Mouse (Mus musculus): ENCODE results near the gene Hnf1a. TPM values are rescaled to one million over a fixed set of nuclear protein-coding genes. Genes with fewer than 3 reads are reported as not detected.
"Not testable (repeated sequence)": the region's sequence is repeated elsewhere in the genome, so short reads cannot be mapped to it uniquely, and the experiment has no call there.

Hnf1a gene
- polyA plus RNA-seq, 1 experiment from 2014 or later = not detected

DNA sequence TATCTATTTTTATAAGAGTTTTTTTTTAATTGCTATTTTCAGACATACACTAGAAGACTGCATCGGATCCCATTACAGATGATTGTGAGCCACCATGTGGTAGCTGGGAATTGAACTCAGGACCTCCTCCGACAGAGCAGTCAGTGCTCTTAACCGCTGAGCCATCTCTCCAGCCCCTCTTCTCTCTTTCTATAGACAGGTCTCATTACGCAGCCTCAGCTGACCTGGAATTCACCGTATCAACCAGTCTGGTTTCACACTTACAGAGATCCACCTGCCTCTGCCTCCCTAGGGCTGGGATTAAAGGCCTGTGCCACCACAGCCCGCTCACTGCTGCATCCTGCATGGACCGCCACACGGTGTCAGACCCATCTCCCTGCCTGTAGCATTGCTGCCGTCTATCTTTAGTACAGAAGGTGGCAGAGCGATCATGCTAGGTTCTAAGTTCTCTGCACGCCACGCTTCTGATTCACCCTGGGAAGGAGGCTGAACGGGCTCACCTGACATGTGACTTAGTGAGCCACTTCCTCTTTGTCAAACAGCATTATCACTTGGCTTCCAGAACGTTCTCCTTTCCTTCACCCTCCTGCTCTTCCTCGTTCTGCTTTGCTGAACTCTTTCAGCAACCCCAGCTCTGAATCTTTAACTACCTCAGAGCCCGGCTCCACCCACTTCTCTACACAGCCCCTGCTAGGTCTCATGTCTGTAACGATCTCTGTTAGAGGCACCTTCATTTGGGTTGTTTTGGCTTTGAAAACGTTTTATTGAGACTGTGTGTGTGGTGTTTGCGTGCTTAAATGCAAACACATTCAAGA lies 49.1 kb downstream of the Hnf1a start:
- Histone ChIP-seq H3K9ac (ENCODE audit: low read depth, low read length) (no peak overlapping the region), H3K27ac (ENCODE audit: low read depth, low read length) (no peak overlapping the region), H3K9me3 (ENCODE audit: control insufficient read depth, low read length) (no peaks in the 10 kb centered on the region), H3K4me1 (ENCODE audit: control insufficient read depth, insufficient read depth, low read depth, low read length) (peaks cover 4% of the 10 kb centered on the region; the same call in 1 of the 2 replicates), H3K36me3 (ENCODE audit: control insufficient read depth, insufficient read depth, low read length) (no peaks in the 10 kb centered on the region), H3K27me3 (replicated peaks; ENCODE audit: control insufficient read depth, insufficient read depth, low read length) (no peaks in the 10 kb centered on the region), H3K4me3 (ENCODE audit: low read length) (no peak overlapping the region), H3K4me2 (ENCODE audit: low read length) (no peak overlapping the region)
- 80% methylated on average over 19 of the region's 19 CpGs for WGBS
- no peak for ATAC-seq

DNA sequence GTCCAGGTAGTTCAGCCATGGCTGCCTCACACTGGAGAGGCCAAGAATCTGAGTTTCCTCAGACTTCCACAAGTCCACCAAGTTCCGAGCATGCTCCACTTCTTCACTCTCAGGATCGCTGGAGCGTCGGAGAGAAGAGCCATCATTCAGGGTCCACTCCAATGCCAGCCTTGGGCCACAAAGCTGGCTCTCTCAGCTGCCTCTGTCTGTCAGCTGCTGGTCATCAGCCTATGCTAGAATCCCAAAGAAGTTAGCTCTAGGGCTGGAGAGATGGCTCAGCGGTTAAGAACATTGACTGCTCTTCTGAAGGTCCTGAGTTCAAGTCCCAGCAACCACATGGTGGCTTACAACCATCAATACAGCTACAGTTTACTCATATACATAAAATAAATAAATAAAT lies 53.5 kb downstream of the Hnf1a start:
- not testable (repeated sequence) for H3K9ac ChIP-seq (ENCODE audit: low read depth, low read length); ATAC-seq; H3K27me3 ChIP-seq (replicated peaks; ENCODE audit: control insufficient read depth, insufficient read depth, low read length); H3K27ac ChIP-seq (ENCODE audit: low read depth, low read length); H3K4me3 ChIP-seq (ENCODE audit: low read length); H3K4me1 ChIP-seq (ENCODE audit: control insufficient read depth, insufficient read depth, low read depth, low read length); H3K36me3 ChIP-seq (ENCODE audit: control insufficient read depth, insufficient read depth, low read length); H3K4me2 ChIP-seq (ENCODE audit: low read length); H3K9me3 ChIP-seq (ENCODE audit: control insufficient read depth, low read length)
- WGBS = 89% methylated on average over 5 of the region's 5 CpGs

- no peaks in the 10 kb centered on the region for H3K4me1 ChIP-seq (ENCODE audit: control insufficient read depth, insufficient read depth, low read depth, low read length)
- no peak overlapping the region for H3K27ac ChIP-seq (ENCODE audit: low read depth, low read length)
- H3K4me3 ChIP-seq (ENCODE audit: low read length) = no peak overlapping the region
- WGBS = 92% methylated on average over 4 of the region's 4 CpGs
- H3K36me3 ChIP-seq (ENCODE audit: control insufficient read depth, insufficient read depth, low read length) = no peaks in the 10 kb centered on the region
- H3K27me3 ChIP-seq (replicated peaks; ENCODE audit: control insufficient read depth, insufficient read depth, low read length) = no peaks in the 10 kb centered on the region
- H3K9me3 ChIP-seq (ENCODE audit: control insufficient read depth, low read length) = no peaks in the 10 kb centered on the region
- no peak overlapping the region for H3K4me2 ChIP-seq (ENCODE audit: low read length)
- H3K9ac ChIP-seq (ENCODE audit: low read depth, low read length) = no peak overlapping the region
- no peak for ATAC-seq
These were observed 54.1 kb downstream of the Hnf1a start for GRCm38 (mm10) chr5:114916777-114917176.

DNA sequence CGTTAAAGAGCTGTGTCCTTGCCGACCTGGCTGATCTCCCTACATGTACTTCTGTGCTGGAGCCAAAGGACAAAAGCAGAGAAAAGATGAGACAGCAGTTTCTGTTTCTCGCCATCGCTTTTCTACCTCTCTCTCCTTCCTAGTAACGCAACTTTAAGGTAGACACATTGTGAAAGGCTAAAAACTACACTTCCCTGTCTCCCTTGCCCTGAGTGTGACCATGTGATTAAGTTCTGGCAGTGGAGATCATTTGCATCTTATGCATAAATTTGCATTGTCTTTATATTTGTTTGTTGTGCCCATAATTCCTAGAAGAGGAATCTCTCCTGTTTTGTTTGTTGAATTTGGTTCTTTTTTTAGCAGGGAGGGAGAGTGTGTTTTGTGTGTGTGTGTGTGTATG lies 55.0 kb downstream of the Hnf1a start:
- H3K27ac ChIP-seq (ENCODE audit: low read depth, low read length) = no peak overlapping the region

DNA sequence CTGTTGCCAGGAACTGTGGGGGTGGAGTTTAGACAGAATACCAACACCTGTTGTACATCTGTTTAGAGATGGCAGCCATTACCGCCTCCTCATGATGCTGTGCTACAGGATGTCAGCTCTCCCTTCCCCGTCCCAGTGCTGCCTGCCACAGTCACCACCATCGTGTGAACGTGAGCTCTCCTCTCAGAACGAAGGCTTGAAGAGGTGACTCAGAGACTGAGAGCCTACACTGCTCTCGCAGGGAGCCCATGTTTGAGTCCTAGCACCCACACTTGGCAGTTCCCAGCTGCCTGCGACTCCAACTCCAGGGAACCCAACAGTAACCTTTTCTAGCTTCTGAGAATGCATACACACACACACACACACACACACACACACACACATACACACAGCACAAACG lies 56.0 kb downstream of the Hnf1a start:
- H3K9me3 ChIP-seq (ENCODE audit: control insufficient read depth, low read length) = no peaks in the 10 kb centered on the region
- H3K4me2 ChIP-seq (ENCODE audit: low read length) = no peak overlapping the region
- H3K4me1 ChIP-seq (ENCODE audit: control insufficient read depth, insufficient read depth, low read depth, low read length) = no peaks in the 10 kb centered on the region
- WGBS = 80% methylated on average over 8 of the region's 8 CpGs
- H3K4me3 ChIP-seq (ENCODE audit: low read length) = no peak overlapping the region
- no peak overlapping the region for H3K9ac ChIP-seq (ENCODE audit: low read depth, low read length)
- ATAC-seq = no peak
- H3K27me3 ChIP-seq (replicated peaks; ENCODE audit: control insufficient read depth, insufficient read depth, low read length) = no peaks in the 10 kb centered on the region
- H3K27ac ChIP-seq (ENCODE audit: low read depth, low read length) = no peak overlapping the region
- no peaks in the 10 kb centered on the region for H3K36me3 ChIP-seq (ENCODE audit: control insufficient read depth, insufficient read depth, low read length)

More for the DNA sequence above, 55.0 kb downstream of the Hnf1a start:
- H3K36me3 ChIP-seq (ENCODE audit: control insufficient read depth, insufficient read depth, low read length) = no peaks in the 10 kb centered on the region
- no peaks in the 10 kb centered on the region for H3K9me3 ChIP-seq (ENCODE audit: control insufficient read depth, low read length)
- H3K4me1 ChIP-seq (ENCODE audit: control insufficient read depth, insufficient read depth, low read depth, low read length) = no peaks in the 10 kb centered on the region
- no peak for ATAC-seq
- 76% methylated on average over 5 of the region's 5 CpGs for WGBS
- H3K9ac ChIP-seq (ENCODE audit: low read depth, low read length) = no peak overlapping the region
- H3K27me3 ChIP-seq (replicated peaks; ENCODE audit: control insufficient read depth, insufficient read depth, low read length) = no peaks in the 10 kb centered on the region
- no peak overlapping the region for H3K4me2 ChIP-seq (ENCODE audit: low read length)
- no peak overlapping the region for H3K4me3 ChIP-seq (ENCODE audit: low read length)

- Histone ChIP-seq H3K36me3 (ENCODE audit: control insufficient read depth, insufficient read depth, low read length) (no peaks in the 10 kb centered on the region), H3K9ac (ENCODE audit: low read depth, low read length) (no peak overlapping the region), H3K27ac (ENCODE audit: low read depth, low read length) (no peak overlapping the region), H3K27me3 (replicated peaks; ENCODE audit: control insufficient read depth, insufficient read depth, low read length) (no peaks in the 10 kb centered on the region), H3K9me3 (ENCODE audit: control insufficient read depth, low read length) (no peaks in the 10 kb centered on the region), H3K4me3 (ENCODE audit: low read length) (no peak overlapping the region), H3K4me2 (ENCODE audit: low read length) (no peak overlapping the region), H3K4me1 (ENCODE audit: control insufficient read depth, insufficient read depth, low read depth, low read length) (no peaks in the 10 kb centered on the region)
- WGBS = 79% methylated on average over 4 of the region's 4 CpGs
- no peak for ATAC-seq
These were observed 57.2 kb downstream of the Hnf1a start for GRCm38 (mm10) chr5:114913686-114914085.

DNA sequence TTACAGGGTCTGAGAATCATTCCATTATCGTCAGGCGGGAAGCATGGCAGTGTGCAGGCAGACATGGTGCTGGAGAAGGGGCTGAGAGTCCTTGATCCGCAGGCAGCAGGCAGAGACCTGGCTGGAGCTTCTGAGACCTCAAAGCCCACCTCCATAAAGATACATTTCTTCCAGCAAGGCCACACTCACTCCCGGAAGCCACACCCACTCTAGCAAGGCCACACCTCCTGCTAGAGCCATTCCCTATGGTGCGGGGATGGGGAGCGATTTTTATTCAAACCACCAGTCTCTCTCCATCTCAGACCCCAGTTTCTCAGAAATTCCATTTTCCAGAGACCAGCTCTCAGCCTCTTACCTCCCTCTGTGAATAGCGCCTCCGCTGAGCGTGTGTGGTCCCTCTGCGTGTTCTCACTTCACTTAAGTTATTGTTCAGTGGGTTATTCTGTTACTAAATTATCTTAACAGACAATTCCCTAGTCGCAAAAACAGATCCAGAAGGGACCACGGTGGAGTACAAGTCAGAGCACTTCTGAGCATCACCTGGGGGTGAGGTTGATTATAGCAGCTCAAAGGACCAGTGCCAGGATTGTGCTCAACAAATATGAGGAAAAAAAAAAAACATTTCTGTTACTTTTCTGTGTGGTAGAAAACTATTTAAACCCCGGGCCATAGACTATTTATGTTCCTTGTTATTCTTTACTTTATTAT lies 62.1 kb downstream of the Hnf1a start:
- peak overlapping the region; percentile 2; the same call in 1 of the 2 replicates for H3K4me2 ChIP-seq (ENCODE audit: low read length)
- H3K36me3 ChIP-seq (ENCODE audit: control insufficient read depth, insufficient read depth, low read length) = no peaks in the 10 kb centered on the region

DNA sequence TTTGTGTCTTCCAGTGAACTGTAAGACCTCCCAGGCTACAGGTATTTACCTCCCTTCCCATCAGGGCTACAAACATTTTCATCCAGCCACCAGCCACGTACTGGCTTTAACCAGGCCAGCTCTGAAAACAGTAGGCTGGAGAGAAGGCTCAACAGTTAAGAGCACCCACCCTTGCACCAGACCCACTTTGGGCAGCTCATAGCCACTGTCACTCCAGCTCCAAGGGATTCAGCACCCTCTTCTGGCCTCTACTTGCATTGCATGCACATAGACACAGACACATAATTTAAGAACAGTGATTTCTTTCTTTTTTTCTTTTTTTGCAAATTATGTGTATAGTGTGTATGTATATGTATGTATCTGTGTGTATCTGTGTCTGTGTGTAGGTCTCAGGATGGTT lies 68.5 kb downstream of the Hnf1a start:
- H3K27ac ChIP-seq (ENCODE audit: low read depth, low read length) = no peak overlapping the region
- no peaks in the 10 kb centered on the region for H3K27me3 ChIP-seq (replicated peaks; ENCODE audit: control insufficient read depth, insufficient read depth, low read length)
- no peak overlapping the region for H3K4me3 ChIP-seq (ENCODE audit: low read length)
- no peak overlapping the region for H3K4me2 ChIP-seq (ENCODE audit: low read length)
- no peak overlapping the region for H3K9ac ChIP-seq (ENCODE audit: low read depth, low read length)
- no peaks in the 10 kb centered on the region for H3K9me3 ChIP-seq (ENCODE audit: control insufficient read depth, low read length)
- 43% methylated on average over 1 of the region's 1 CpGs for WGBS
- no peaks in the 10 kb centered on the region for H3K4me1 ChIP-seq (ENCODE audit: control insufficient read depth, insufficient read depth, low read depth, low read length)
- H3K36me3 ChIP-seq (ENCODE audit: control insufficient read depth, insufficient read depth, low read length) = no peaks in the 10 kb centered on the region
- ATAC-seq = no peak

More for the DNA sequence above, 62.1 kb downstream of the Hnf1a start:
- no peak for ATAC-seq
- Histone ChIP-seq H3K27ac (ENCODE audit: low read depth, low read length) (no peak overlapping the region), H3K9me3 (ENCODE audit: control insufficient read depth, low read length) (no peaks in the 10 kb centered on the region), H3K4me1 (ENCODE audit: control insufficient read depth, insufficient read depth, low read depth, low read length) (no peaks in the 10 kb centered on the region), H3K27me3 (replicated peaks; ENCODE audit: control insufficient read depth, insufficient read depth, low read length) (no peaks in the 10 kb centered on the region), H3K4me3 (ENCODE audit: low read length) (no peak overlapping the region), H3K9ac (ENCODE audit: low read depth, low read length) (no peak overlapping the region)
- WGBS = 47% methylated on average over 13 of the region's 13 CpGs

All from hindbrain, embryonic 16.5 days (tissue).